Mouse (Mus musculus) left cerebral cortex, adult 2 months (tissue): Measurements from ENCODE around the gene Knl1. TPM values are rescaled to one million over a fixed set of nuclear protein-coding genes. Genes with fewer than 3 reads are reported as not detected.

Experiments used
- DNase-seq, 2 experiments: peaks; one replicate each; pipeline ENCODE4 v3.0.0; 2021 to 2022; ENCODE audit warnings: low spot score in 2 of 2, mixed read lengths in 1 of 2; ENCODE audit errors: extremely low spot score in 1 of 2
- H3K27ac ChIP-seq: fragments of 200-600 bp; 2 replicates; pipeline ENCODE4 v1.8.1; 2022
- H3K4me3 ChIP-seq: fragments of 200-600 bp; 2 replicates; pipeline ENCODE4 v1.8.1; 2022
- CTCF ChIP-seq: fragments of 200-600 bp; IDR thresholded peaks from 2 replicates; pipeline ENCODE4 v1.8.1; 2022; ENCODE audit warnings: antibody characterized with exemption, mild to moderate bottlenecking, moderate library complexity
- intact Hi-C: fragments of 180-260 bp; cut with DNase I; formaldehyde crosslinking; loops from one replicate; pipeline ENCODE4 v1.15.1; 2025
- total RNA-seq, 2 experiments: library from RNA; stranded (reverse); gene quantifications; 2 replicates each; pipeline ENCODE4 v1.2.3; 2021

The Knl1 gene
- total RNA-seq, 2 experiments from 2014 or later = 0.07 to 0.19 TPM

- Histone ChIP-seq H3K27ac (no peak overlapping the region), H3K4me3 (no peak overlapping the region; the same call in none of the 2 replicates)
- intact Hi-C loops = loop anchor here (5.0 kb wide), 1 partner anchor 64 kb away; the partner anchor contains the start of gene Rad51
- no peak for DNase-seq
- TF ChIP-seq CTCF = no peak
Measured at GRCm38 (mm10) chr2:119047849-119048248, 930 bp downstream of the Knl1 start.

GRCm38 (mm10) chr2:119050132-119050650, 3.3 kb downstream of the Knl1 start:
- intact Hi-C loops = no loop called here

GRCm38 (mm10) chr2:119060139-119060538, 13.2 kb downstream of the Knl1 start:
- DNase-seq = no peak
- H3K4me3 ChIP-seq = no peak overlapping the region
- TF ChIP-seq CTCF = no peak
- intact Hi-C loops = no loop called here
- H3K27ac ChIP-seq = no peak overlapping the region

More at GRCm38 (mm10) chr2:119050132-119050650, 3.3 kb downstream of the Knl1 start:
- no peak overlapping the region for H3K4me3 ChIP-seq
- no peak overlapping the region for H3K27ac ChIP-seq
- no peak for TF ChIP-seq CTCF
- no peak for DNase-seq

GRCm38 (mm10) chr2:119072397-119072796, 25.5 kb downstream of the Knl1 start:
- no peak for DNase-seq
- intact Hi-C loops = no loop called here
- TF ChIP-seq CTCF = no peak
- H3K27ac ChIP-seq = no peak overlapping the region
- H3K4me3 ChIP-seq = no peak overlapping the region

- no peak for TF ChIP-seq CTCF
- intact Hi-C loops = no loop called here
- Histone ChIP-seq H3K27ac (no peak overlapping the region), H3K4me3 (no peak overlapping the region)
- no peak for DNase-seq
Measured at GRCm38 (mm10) chr2:119086156-119086555, 39.2 kb downstream of the Knl1 start.

GRCm38 (mm10) chr2:119101552-119101951, 54.6 kb downstream of the Knl1 start:
- TF ChIP-seq CTCF = peak; percentile 8
- Histone ChIP-seq H3K4me3 (no peak overlapping the region), H3K27ac (no peak overlapping the region)
- intact Hi-C loops = no loop called here
- DNase-seq = no peak

- Histone ChIP-seq H3K4me3 (no peak overlapping the region), H3K27ac (no peak overlapping the region)
- no peak for DNase-seq
- intact Hi-C loops = no loop called here
- no peak; the same call in 1 of the 2 replicates for TF ChIP-seq CTCF
Measured at GRCm38 (mm10) chr2:119106583-119106982, 59.7 kb downstream of the Knl1 start.

GRCm38 (mm10) chr2:119108554-119108953, 61.6 kb downstream of the Knl1 start:
- no peak for TF ChIP-seq CTCF
- no peak overlapping the region for H3K27ac ChIP-seq
- intact Hi-C loops = no loop called here
- DNase-seq = no peak
- H3K4me3 ChIP-seq = no peak overlapping the region

GRCm38 (mm10) chr2:119111060-119111459, 64.1 kb downstream of the Knl1 start:
- TF ChIP-seq CTCF = no peak
- Histone ChIP-seq H3K27ac (no peak overlapping the region), H3K4me3 (no peak overlapping the region)
- intact Hi-C loops = loop anchor here (5.0 kb wide), 1 partner anchor 64 kb away; the partner anchor contains the start of gene Knl1
- no peak for DNase-seq

GRCm38 (mm10) chr2:119112438-119113112, 65.7 kb downstream of the Knl1 start, which contains the start of gene Rad51:
TSS of gene Rad51 (plus strand) at chr2:119112793.
- peak within 1 kb of the TSS; percentile 62 for H3K4me3 ChIP-seq
- H3K27ac ChIP-seq = peak within 1 kb of the TSS; percentile 89
- intact Hi-C loops = loop anchor here (1.0 to 5.0 kb wide), 2 partner anchors 65 to 176 kb away; partner anchors contain the start of genes Knl1 and Vps18
- DNase-seq = peak; percentile 80 to 81
- TF ChIP-seq CTCF = no peak; the same call in 1 of the 2 replicates

- TF ChIP-seq CTCF = no peak
- peak overlapping the region; percentile 62 for H3K4me3 ChIP-seq
- intact Hi-C loops = loop anchor here (5.0 kb wide), 1 partner anchor 66 kb away; the partner anchor contains the start of gene Knl1
- no peak overlapping the region for H3K27ac ChIP-seq
- no peak for DNase-seq
Measured at GRCm38 (mm10) chr2:119113121-119113925, 66.4 kb downstream of the Knl1 start.
